Mouse (Mus musculus): Measurements from ENCODE around the gene Tmem126b. TPM values are rescaled to one million over a fixed set of nuclear protein-coding genes. Genes with fewer than 3 reads are reported as not detected.

Tmem126b gene
- polyA plus RNA-seq, 1 experiment from 2014 or later = 34.5 TPM

DNA sequence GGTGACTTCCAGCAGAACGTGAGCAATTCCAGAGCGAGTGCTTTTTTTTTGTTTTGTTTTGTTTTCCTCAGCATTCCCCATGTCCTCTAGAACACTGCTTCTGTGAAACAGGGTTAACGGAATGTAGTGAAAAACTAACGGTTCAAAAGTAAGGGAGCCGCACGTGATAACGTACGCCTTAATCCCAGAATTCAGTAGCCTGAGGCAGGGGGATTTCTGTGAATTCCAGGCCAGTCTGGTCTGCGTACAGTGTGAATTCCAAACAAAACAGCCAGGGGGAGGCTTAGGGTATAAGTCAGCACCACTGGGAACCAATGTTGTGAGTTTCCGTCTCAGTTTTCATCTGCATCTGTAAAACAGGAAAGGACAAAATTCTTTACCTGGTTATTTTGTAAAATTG, 18.3 kb downstream of the Tmem126b start:
- ATAC-seq (ENCODE audit: low read depth) = peak; percentile 63
- whole genome bisulfite sequencing = 11% methylated on average over 10 of the region's 10 CpGs
- Histone ChIP-seq H3K4me1 (replicated peaks; ENCODE audit: control insufficient read depth, insufficient read depth, low read length) (no peaks in the 10 kb centered on the region; the same call in 1 of the 2 replicates), H3K9me3 (ENCODE audit: control insufficient read depth, low read length) (no peaks in the 10 kb centered on the region), H3K36me3 (ENCODE audit: control insufficient read depth, insufficient read depth, low read length) (peaks cover 8% of the 10 kb centered on the region; the same call in 1 of the 2 replicates), H3K4me2 (ENCODE audit: low read depth, low read length) (peak overlapping the region; percentile 64), H3K27me3 (ENCODE audit: control insufficient read depth, insufficient read depth, low read depth, low read length) (no peaks in the 10 kb centered on the region), H3K9ac (ENCODE audit: low read length) (peak overlapping the region; percentile 84), H3K27ac (ENCODE audit: low read length) (peak overlapping the region; percentile 86), H3K4me3 (ENCODE audit: low read length) (peak overlapping the region; percentile 81)

DNA sequence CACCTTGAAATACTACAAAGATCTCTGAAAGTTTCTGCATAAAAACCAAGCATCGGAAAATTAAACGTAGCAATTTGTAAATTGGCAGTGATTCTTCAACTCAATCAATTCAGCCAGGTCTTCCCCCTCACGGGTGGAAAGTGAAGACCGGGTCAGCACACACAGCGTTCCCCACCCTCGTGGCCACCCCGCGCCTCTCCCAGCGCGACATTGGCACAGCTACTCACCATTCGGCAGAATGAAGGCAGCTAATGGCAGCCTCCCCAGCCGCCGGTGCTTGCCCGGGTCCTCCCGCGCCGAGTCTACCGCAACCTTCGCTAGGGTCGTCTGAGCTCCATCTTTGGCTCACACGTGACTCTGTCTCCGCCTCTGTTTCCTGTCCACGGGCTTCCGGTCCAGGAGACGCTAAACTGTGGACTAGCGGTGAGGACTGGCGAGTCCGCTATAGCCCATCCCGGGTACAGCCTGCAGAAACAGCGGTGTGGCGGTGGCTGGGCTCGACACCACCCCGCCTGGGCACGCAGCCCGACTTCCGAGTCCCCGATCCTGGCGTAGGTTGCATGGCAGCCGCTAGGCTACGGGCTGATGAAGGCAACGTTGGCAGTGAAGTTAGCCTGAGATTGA, 18.8 kb downstream of the Tmem126b start, which contains the start of gene Tmem126a:
Gene Tmem126a (minus strand): TSS at position 385 of the 624 bp plus-strand sequence.
- peak within 1 kb of the TSS; percentile 84 for H3K9ac ChIP-seq (ENCODE audit: low read length)
- no peaks in the 10 kb centered on the region; the same call in 1 of the 2 replicates for H3K4me1 ChIP-seq (replicated peaks; ENCODE audit: control insufficient read depth, insufficient read depth, low read length)
- no peaks in the 10 kb centered on the region for H3K9me3 ChIP-seq (ENCODE audit: control insufficient read depth, low read length)
- peak within 1 kb of the TSS; percentile 64 for H3K4me2 ChIP-seq (ENCODE audit: low read depth, low read length)
- H3K36me3 ChIP-seq (ENCODE audit: control insufficient read depth, insufficient read depth, low read length) = peaks cover 10% of the 10 kb centered on the region; the same call in 1 of the 2 replicates
- no peaks in the 10 kb centered on the region for H3K27me3 ChIP-seq (ENCODE audit: control insufficient read depth, insufficient read depth, low read depth, low read length)
- peak within 1 kb of the TSS; percentile 81 for H3K4me3 ChIP-seq (ENCODE audit: low read length)
- peak; percentile 97 for ATAC-seq (ENCODE audit: low read depth)
- peak within 1 kb of the TSS; percentile 86 for H3K27ac ChIP-seq (ENCODE audit: low read length)
- WGBS = under 1% methylated on average over 41 of the region's 41 CpGs

GRCm38 (mm10) chr7:90456149-90456844, 19.5 kb downstream of the Tmem126b start:
- ATAC-seq (ENCODE audit: low read depth) = no peak
- 22% methylated on average over 7 of the region's 7 CpGs for WGBS
- H3K27me3 ChIP-seq (ENCODE audit: control insufficient read depth, insufficient read depth, low read depth, low read length) = no peaks in the 10 kb centered on the region

GRCm38 (mm10) chr7:90444206-90444605, 31.6 kb downstream of the Tmem126b start:
- Histone ChIP-seq H3K36me3 (ENCODE audit: control insufficient read depth, insufficient read depth, low read length) (peaks cover 3% of the 10 kb centered on the region; the same call in 1 of the 2 replicates), H3K4me2 (ENCODE audit: low read depth, low read length) (peak overlapping the region; percentile 60), H3K9ac (ENCODE audit: low read length) (peak overlapping the region; percentile 99), H3K9me3 (ENCODE audit: control insufficient read depth, low read length) (no peaks in the 10 kb centered on the region), H3K4me3 (ENCODE audit: low read length) (peak overlapping the region; percentile 97), H3K27ac (ENCODE audit: low read length) (no peak overlapping the region), H3K4me1 (replicated peaks; ENCODE audit: control insufficient read depth, insufficient read depth, low read length) (no peaks in the 10 kb centered on the region; the same call in 1 of the 2 replicates), H3K27me3 (ENCODE audit: control insufficient read depth, insufficient read depth, low read depth, low read length) (no peaks in the 10 kb centered on the region)
- WGBS = 0% methylated on average over 6 of the region's 6 CpGs
- ATAC-seq (ENCODE audit: low read depth) = no peak

More at GRCm38 (mm10) chr7:90456149-90456844, 19.5 kb downstream of the Tmem126b start:
- H3K9me3 ChIP-seq (ENCODE audit: control insufficient read depth, low read length) = no peaks in the 10 kb centered on the region
- H3K36me3 ChIP-seq (ENCODE audit: control insufficient read depth, insufficient read depth, low read length) = peaks cover 13% of the 10 kb centered on the region
- H3K9ac ChIP-seq (ENCODE audit: low read length) = peak overlapping the region; percentile 84
- peak overlapping the region; percentile 64 for H3K4me2 ChIP-seq (ENCODE audit: low read depth, low read length)
- H3K27ac ChIP-seq (ENCODE audit: low read length) = peak overlapping the region; percentile 86; the same call in 1 of the 2 replicates
- no peaks in the 10 kb centered on the region; the same call in 1 of the 2 replicates for H3K4me1 ChIP-seq (replicated peaks; ENCODE audit: control insufficient read depth, insufficient read depth, low read length)
- peak overlapping the region; percentile 81 for H3K4me3 ChIP-seq (ENCODE audit: low read length)

DNA sequence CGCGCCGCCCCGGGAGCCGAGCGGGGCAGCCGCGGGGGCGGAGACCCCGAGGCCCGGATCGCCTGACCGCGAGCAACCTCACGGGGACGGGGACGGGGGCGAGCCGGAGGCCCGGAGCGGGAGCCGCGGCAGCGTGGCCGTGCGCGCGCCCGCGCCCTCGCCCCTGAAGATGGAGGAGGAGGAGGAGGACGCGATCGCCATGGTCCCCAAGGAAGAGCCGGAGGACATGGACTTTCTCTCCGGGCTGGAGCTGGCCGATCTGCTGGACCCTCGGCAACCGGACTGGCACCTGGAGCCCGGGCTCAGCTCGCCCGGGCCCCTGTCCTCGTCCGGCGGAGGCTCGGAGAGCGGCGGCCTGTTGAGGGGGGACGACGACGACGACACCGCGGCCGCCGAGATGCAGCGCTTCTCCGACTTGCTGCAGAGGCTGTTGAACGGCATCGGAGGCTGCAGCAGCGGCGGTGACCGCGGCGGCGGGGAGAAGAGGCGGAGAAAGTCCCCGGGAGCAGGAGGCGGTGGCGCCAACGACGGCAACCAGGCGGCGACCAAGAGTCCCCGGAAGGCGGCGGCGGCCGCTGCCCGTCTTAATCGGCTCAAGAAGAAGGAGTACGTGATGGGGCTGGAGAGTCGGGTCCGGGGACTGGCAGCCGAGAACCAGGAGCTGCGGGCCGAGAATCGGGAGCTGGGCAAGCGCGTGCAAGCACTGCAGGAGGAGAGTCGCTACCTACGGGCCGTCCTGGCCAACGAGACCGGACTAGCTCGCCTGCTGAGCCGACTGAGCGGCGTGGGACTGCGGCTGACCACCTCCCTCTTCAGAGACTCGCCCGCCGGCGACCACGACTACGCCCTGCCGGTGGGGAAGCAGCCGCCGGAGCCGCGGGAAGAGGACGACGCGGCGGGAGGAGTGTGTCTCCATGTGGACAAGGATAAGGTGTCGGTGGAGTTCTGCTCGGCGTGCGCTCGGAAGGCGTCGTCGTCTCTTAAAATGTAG, 32.4 kb downstream of the Tmem126b start:
- H3K4me1 ChIP-seq (replicated peaks; ENCODE audit: control insufficient read depth, insufficient read depth, low read length) = no peaks in the 10 kb centered on the region; the same call in 1 of the 2 replicates
- under 1% methylated on average over 99 of the region's 123 CpGs for WGBS
- no peaks in the 10 kb centered on the region for H3K9me3 ChIP-seq (ENCODE audit: control insufficient read depth, low read length)
- no peaks in the 10 kb centered on the region for H3K27me3 ChIP-seq (ENCODE audit: control insufficient read depth, insufficient read depth, low read depth, low read length)
- H3K36me3 ChIP-seq (ENCODE audit: control insufficient read depth, insufficient read depth, low read length) = peaks cover 3% of the 10 kb centered on the region; the same call in 1 of the 2 replicates
- H3K27ac ChIP-seq (ENCODE audit: low read length) = peak overlapping the region; percentile 98
- peak overlapping the region; percentile 60 for H3K4me2 ChIP-seq (ENCODE audit: low read depth, low read length)
- H3K4me3 ChIP-seq (ENCODE audit: low read length) = peak overlapping the region; percentile 97
- peak overlapping the region; percentile 99 for H3K9ac ChIP-seq (ENCODE audit: low read length)
- ATAC-seq (ENCODE audit: low read depth) = peak; percentile 76

GRCm38 (mm10) chr7:90442518-90443080, 33.2 kb downstream of the Tmem126b start, which contains the start of gene Crebzf:
Crebzf (plus strand) TSS chr7:90442729.
- 0% methylated on average over 45 of the region's 54 CpGs for WGBS
- ATAC-seq (ENCODE audit: low read depth) = peak; percentile 97
- Histone ChIP-seq H3K27ac (ENCODE audit: low read length) (peak within 1 kb of the TSS; percentile 98), H3K36me3 (ENCODE audit: control insufficient read depth, insufficient read depth, low read length) (peaks cover 2% of the 10 kb centered on the region; the same call in 1 of the 2 replicates), H3K27me3 (ENCODE audit: control insufficient read depth, insufficient read depth, low read depth, low read length) (no peaks in the 10 kb centered on the region), H3K9me3 (ENCODE audit: control insufficient read depth, low read length) (no peaks in the 10 kb centered on the region), H3K4me2 (ENCODE audit: low read depth, low read length) (peak within 1 kb of the TSS; percentile 70), H3K9ac (ENCODE audit: low read length) (peak within 1 kb of the TSS; percentile 99), H3K4me3 (ENCODE audit: low read length) (peak within 1 kb of the TSS; percentile 97), H3K4me1 (replicated peaks; ENCODE audit: control insufficient read depth, insufficient read depth, low read length) (no peaks in the 10 kb centered on the region; the same call in 1 of the 2 replicates)

- H3K4me3 ChIP-seq (ENCODE audit: low read length) = peak overlapping the region; percentile 97
- H3K9ac ChIP-seq (ENCODE audit: low read length) = peak overlapping the region; percentile 99
- no peaks in the 10 kb centered on the region; the same call in 1 of the 2 replicates for H3K4me1 ChIP-seq (replicated peaks; ENCODE audit: control insufficient read depth, insufficient read depth, low read length)
- H3K27me3 ChIP-seq (ENCODE audit: control insufficient read depth, insufficient read depth, low read depth, low read length) = no peaks in the 10 kb centered on the region
- peak overlapping the region; percentile 98 for H3K27ac ChIP-seq (ENCODE audit: low read length)
- peak overlapping the region; percentile 70 for H3K4me2 ChIP-seq (ENCODE audit: low read depth, low read length)
- no peaks in the 10 kb centered on the region; the same call in 1 of the 2 replicates for H3K36me3 ChIP-seq (ENCODE audit: control insufficient read depth, insufficient read depth, low read length)
- H3K9me3 ChIP-seq (ENCODE audit: control insufficient read depth, low read length) = no peaks in the 10 kb centered on the region
- WGBS = 12% methylated on average over 4 of the region's 4 CpGs
- peak; percentile 2; the same call in 1 of the 2 replicates for ATAC-seq (ENCODE audit: low read depth)
Observed at GRCm38 (mm10) chr7:90442070-90442469, 33.7 kb downstream of the Tmem126b start.

- ATAC-seq (ENCODE audit: low read depth) = no peak
- Histone ChIP-seq H3K9me3 (ENCODE audit: control insufficient read depth, low read length) (no peaks in the 10 kb centered on the region), H3K27ac (ENCODE audit: low read length) (no peak overlapping the region), H3K36me3 (ENCODE audit: control insufficient read depth, insufficient read depth, low read length) (no peaks in the 10 kb centered on the region), H3K27me3 (ENCODE audit: control insufficient read depth, insufficient read depth, low read depth, low read length) (no peaks in the 10 kb centered on the region), H3K4me2 (ENCODE audit: low read depth, low read length) (no peak overlapping the region), H3K4me3 (ENCODE audit: low read length) (no peak overlapping the region), H3K4me1 (replicated peaks; ENCODE audit: control insufficient read depth, insufficient read depth, low read length) (no peaks in the 10 kb centered on the region), H3K9ac (ENCODE audit: low read length) (no peak overlapping the region)
- 74% methylated on average over 4 of the region's 4 CpGs for WGBS
Observed at GRCm38 (mm10) chr7:90440044-90440443, 35.8 kb downstream of the Tmem126b start.
